Mouse (Mus musculus) left cerebral cortex, postnatal 14 days (tissue): ENCODE measurements around the gene Retreg3. TPM values are rescaled to one million over a fixed set of nuclear protein-coding genes. Genes with fewer than 3 reads are reported as not detected.

Experiments used
- DNase-seq, 2 experiments: peaks; one replicate each; pipeline ENCODE4 v3.0.0; 2021 to 2022; ENCODE audit warnings: low spot score in 2 of 2, mixed read lengths in 1 of 2
- intact Hi-C: fragments of 180-260 bp; cut with DNase I; formaldehyde crosslinking; loops from one replicate; pipeline ENCODE4 v1.15.1; 2025
- total RNA-seq, 2 experiments: library from RNA; stranded (reverse); gene quantifications; 2 replicates each; pipeline ENCODE4 v1.2.3; 2021

The Retreg3 gene
- total RNA-seq, 2 experiments from 2014 or later: 53.9 to 58.8 TPM

DNA sequence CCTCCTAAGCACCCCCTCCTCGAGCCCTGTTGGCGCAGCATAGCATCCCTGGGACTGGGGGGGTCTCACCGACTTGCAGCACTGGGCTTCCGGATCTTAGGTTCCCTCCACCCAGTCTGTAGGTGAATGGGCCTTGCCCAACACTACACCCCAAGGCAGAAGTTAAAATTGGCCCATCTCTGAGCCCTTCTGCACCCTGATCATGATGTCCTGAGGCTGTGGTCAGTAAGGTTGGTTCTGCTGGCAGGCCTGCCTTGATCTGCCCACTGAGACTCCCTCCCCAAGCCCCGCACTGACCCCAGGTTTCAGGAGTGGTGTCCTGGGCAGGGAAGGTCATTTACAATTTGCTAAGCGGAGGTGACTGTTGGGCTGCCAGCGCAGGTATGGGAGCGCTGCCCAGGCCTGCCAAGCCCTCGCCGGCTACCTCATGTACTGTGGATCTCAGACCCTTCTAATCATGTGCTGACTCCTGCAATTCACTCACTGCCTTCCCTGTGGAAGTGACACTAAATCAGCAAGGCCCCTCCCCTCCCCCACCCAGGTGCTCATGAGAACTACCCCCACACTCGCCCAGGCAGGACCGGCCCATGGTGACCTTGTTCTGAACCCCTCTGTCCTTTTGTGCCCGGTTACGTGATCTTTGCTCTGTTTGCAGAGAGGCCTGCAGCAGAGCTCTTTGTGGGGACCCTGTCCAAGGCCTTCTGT, 56.6 kb downstream of the Retreg3 start:
- intact Hi-C loops: no loop called here
- no peak for DNase-seq

DNA sequence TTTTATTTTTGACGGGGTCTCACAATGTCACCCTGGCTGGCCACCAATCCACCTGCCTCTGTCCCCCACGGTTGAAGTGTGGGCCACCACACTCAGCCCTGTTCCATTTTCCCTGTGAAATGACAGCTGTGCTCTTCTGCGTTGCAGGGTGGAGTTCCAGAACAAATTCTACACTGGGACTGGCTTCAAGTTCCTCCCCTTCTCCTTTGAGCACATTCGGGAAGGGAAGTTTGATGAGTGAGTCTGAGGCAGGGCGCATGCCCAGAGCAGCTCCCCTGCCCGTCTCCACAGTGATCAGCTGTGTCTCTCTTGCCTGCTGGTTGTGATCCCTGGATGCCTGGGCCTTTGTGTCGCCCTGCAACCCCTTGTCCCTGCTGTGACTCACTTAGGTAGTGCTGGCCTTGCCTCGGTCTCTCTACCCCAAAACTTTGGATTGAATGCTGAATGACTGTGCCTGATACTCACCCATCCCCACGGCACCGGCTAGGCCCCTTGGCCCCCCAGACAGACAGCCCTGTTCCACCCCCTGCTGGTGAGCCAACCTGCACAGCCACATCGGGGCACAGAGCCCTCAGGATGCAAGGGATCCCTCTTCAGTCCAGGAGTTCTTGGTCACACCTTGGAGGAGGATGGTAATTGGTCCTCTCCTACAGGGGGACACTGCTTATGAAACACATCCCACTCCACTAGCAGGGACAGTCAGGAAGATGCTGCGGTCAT, 57.4 kb downstream of the Retreg3 start:
- peak in 1 of 2 experiments; percentile 49 for DNase-seq
- intact Hi-C loops: no loop called here

- intact Hi-C loops: no loop called here
Observed at GRCm38 (mm10) chr11:101061049-101061448, 58.6 kb downstream of the Retreg3 start.

GRCm38 (mm10) chr11:101060126-101060525, 59.6 kb downstream of the Retreg3 start:
- intact Hi-C loops: no loop called here
- peak in 1 of 2 experiments; percentile 57 for DNase-seq

More at GRCm38 (mm10) chr11:101061049-101061448, 58.6 kb downstream of the Retreg3 start:
- DNase-seq: no peak

DNA sequence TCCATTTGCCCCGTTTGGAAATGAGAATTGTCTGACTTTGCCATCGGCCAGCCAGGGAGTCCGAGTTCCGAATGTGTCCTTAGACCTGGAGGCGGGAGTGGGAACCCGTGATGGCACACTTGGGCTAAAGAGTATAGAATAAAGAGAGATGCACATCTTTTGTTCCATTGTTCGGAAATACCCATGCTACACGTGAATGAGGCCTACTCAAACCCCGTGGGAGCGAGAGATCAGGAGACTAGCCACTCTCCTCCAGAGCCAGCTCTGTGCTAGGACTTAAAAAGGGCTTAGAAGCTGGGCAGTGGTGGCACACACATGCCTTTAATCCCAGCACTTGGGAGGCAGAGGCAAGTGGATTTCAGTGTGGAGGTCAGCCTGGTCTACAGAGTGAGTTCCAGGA, 60.2 kb downstream of the Retreg3 start:
- intact Hi-C loops: loop anchor here (2.0 to 5.0 kb wide), 2 partner anchors 47 to 77 kb away; no protein-coding TSS in a partner anchor

DNA sequence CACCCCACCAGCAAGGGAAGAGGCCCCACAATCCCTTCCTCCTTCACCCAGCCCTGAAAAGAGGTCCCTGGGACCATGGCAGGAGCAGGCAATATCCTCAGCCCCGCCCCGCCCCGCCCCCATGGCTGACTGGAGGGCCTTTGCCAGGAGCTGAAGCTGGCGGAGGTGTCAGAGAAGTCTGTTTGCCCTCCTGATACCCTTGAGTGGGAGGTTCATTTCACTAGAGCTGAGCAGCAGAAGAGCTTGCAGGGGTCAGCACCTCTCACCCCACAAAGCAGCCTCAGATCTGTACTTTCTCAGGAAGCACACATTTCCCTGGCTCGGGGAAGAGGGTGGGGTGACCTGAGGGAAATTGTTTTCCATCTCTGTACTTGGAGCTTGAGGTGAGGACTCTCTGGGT, 61.0 kb downstream of the Retreg3 start:
- intact Hi-C loops: loop anchor here (2.0 to 5.0 kb wide), 2 partner anchors 46 to 76 kb away; no protein-coding TSS in a partner anchor
- DNase-seq: no peak

More for the DNA sequence above, 60.2 kb downstream of the Retreg3 start:
- DNase-seq: no peak

- intact Hi-C loops: loop anchor here (2.0 to 5.0 kb wide), 2 partner anchors 46 to 75 kb away; no protein-coding TSS in a partner anchor
- peak; percentile 87 to 88 for DNase-seq
Observed at GRCm38 (mm10) chr11:101057860-101058259, 61.8 kb downstream of the Retreg3 start.

- no peak for DNase-seq
- intact Hi-C loops: loop anchor here (5.0 kb wide), 1 partner anchor 45 kb away; no protein-coding TSS in a partner anchor
Observed at GRCm38 (mm10) chr11:101056885-101057284, 62.8 kb downstream of the Retreg3 start.

- intact Hi-C loops: loop anchor here (5.0 kb wide), 1 partner anchor 43 kb away; no protein-coding TSS in a partner anchor
- no peak for DNase-seq
Observed at GRCm38 (mm10) chr11:101055418-101055817, 64.3 kb downstream of the Retreg3 start.

DNA sequence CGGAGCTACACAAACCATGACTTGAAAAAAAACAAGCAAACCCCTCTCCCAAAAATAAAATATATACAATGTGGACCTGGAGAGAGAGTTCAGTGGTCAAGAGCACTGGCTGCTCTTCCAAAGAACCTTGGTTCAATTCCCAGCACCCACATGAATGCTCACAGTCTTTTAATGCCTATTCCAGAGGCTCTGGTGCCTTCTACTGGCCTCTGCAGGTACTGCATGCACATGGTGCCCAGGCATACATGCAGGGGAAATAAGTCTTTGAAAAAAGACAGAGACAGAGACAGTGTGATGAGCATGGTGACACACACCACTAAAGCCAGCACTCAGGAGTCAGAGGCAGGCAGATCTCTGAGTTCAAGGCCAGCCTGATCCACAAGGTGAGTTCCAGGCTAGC, 65.7 kb downstream of the Retreg3 start:
- DNase-seq: no peak
- intact Hi-C loops: no loop called here

GRCm38 (mm10) chr11:101052751-101053473, 66.8 kb downstream of the Retreg3 start:
- intact Hi-C loops: no loop called here
- no peak for DNase-seq

GRCm38 (mm10) chr11:101051617-101052016, 68.1 kb downstream of the Retreg3 start:
- intact Hi-C loops: no loop called here
- DNase-seq: no peak

- DNase-seq: no peak
- intact Hi-C loops: no loop called here
Observed at GRCm38 (mm10) chr11:101051051-101051493, 68.6 kb downstream of the Retreg3 start.

DNA sequence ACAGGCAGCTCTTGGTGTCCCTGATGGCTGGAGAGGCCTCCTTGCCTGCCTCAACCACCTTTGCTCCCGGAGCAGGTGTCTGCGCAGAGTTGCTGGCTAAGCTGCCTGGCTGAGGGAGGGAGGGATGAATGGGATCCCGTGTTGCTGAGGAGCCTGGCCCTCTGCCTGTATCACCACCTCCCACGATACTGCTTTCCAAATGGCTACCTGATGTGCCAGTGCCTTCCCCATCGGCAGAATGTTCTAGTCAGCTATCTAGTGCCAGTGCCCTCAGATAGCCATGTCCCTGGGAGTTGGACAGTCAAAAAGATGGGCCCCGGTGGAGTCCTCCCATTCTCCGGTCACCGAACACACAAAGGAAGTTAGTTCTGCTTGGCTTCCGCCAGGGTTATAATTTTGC, 69.3 kb downstream of the Retreg3 start:
- DNase-seq: no peak
- intact Hi-C loops: no loop called here

GRCm38 (mm10) chr11:101047502-101047901, 72.2 kb downstream of the Retreg3 start:
- intact Hi-C loops: no loop called here
- no peak for DNase-seq

GRCm38 (mm10) chr11:101046440-101046839, 73.3 kb downstream of the Retreg3 start:
- no peak for DNase-seq
- intact Hi-C loops: no loop called here
